16 mouse cellular contexts compared by ENCODE assay signal in genomic region chr13:42692233-42692632, GRCm38 (mm10). TPM values are rescaled to one million over a fixed set of nuclear protein-coding genes. Genes with fewer than 3 reads are reported as not detected.
"Had no signal": no experiment of that assay in that cellular context is flagged by ENCODE, and none has a peak within 500 bp of the region (broad histone marks: within the 10 kb centered on the region; RNA-seq: fewer than 3 reads in every experiment).

No protein-coding gene starts in this region.

- ATAC-seq: liver, postnatal 0 days; lung, postnatal 0 days; midbrain, embryonic 13.5 days; midbrain, embryonic 15.5 days had no signal

- DNase-seq: liver, embryonic 13.5 days; liver, postnatal 0 days; lung, adult 2 months; lung, postnatal 14 days; lung, postnatal 36 days; right cerebral cortex, postnatal 25 days; right cerebral cortex, postnatal 4 days; spleen, adult 18-20 months; thymus, adult 18-20 months; thymus, postnatal 14 days; thymus, postnatal 4 days had no signal

RNA-seq across cellular contexts. Expression of gene Phactr1, which starts 11.8 kb away (rescaled TPM):
- total RNA-seq: monocyte, adult 5-6 weeks; neutrophil, adult 5-6 weeks had no signal
